Mouse (Mus musculus): ENCODE results near the gene Slc48a1. TPM values are rescaled to one million over a fixed set of nuclear protein-coding genes. Genes with fewer than 3 reads are reported as not detected.

Gene Slc48a1
- total RNA-seq, 1 experiment from 2014 or later, result 20.8 TPM

DNA sequence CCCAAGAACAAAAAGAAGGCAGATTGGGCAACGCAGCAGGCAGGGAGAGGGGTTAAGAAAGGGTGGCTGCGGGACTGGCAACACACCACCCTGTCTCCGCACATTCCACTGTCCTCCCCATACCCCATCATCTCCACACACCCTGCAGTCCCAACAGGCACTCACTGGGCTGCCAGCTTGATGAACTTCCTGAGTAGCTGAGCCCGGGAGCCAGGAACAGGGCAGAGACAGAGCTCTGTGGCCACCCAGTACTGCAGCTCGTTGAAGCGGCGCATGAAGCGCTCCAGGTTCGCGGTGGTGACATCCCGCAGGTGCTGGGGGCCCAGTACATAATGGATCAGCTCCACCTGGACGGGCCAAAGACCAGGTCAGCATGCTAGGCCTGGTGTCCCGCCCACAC lies 28.5 kb upstream of the Slc48a1 start:
- ATAC-seq (ENCODE audit: extremely low read depth, insufficient number of reproducible peaks, low FRiP score, poor library complexity, severe bottlenecking), result no peak

DNA sequence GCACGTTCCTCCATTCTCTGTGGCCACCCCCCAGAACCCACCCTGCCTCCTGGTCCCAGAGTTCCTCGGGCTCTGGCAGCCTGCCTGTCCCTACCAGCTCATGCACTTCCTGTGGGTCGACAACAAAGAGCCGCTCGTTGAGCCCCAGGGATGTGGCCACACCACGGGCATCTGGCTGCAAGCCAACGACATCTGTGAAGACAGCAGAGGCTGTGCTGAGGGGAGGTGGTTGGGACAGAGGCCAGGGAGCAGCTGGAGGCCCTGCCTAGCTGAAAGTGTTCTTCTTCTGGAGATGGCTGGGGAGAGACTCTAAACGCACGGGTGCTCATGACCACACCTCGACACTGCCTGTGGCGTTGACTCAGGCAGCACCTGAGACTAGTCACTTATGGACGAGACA lies 27.6 kb upstream of the Slc48a1 start:
- ATAC-seq (ENCODE audit: extremely low read depth, insufficient number of reproducible peaks, low FRiP score, poor library complexity, severe bottlenecking), result peak; percentile 21

GRCm38 (mm10) chr15:97751676-97752075 lies 26.6 kb upstream of the Slc48a1 start:
- 0 out of 2 replicates have a peak, but pooled peaks have one; percentile 28 for ATAC-seq (ENCODE audit: extremely low read depth, insufficient number of reproducible peaks, low FRiP score, poor library complexity, severe bottlenecking)

DNA sequence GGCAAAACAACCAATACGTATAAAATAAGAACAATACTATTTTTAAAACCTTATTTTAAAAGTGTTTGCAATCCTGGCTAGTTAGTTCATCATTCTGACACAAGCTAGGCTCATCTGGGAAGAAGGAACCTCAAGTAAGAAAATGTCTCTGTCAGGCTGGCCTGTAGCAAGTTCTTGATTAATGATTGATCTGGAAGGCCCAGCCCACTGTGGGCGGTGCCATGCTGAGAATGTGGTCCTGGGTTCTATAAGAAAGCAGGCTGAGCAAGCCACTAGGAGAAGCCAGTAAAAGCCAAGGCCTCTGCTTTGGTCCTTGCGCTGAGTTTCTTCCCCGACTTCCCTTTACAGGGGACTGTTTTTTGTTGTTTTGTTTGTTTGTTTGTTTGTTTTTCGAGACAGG lies 25.8 kb upstream of the Slc48a1 start:
- ATAC-seq (ENCODE audit: extremely low read depth, insufficient number of reproducible peaks, low FRiP score, poor library complexity, severe bottlenecking), result no peak

- no peak for ATAC-seq (ENCODE audit: extremely low read depth, insufficient number of reproducible peaks, low FRiP score, poor library complexity, severe bottlenecking)
Measured at GRCm38 (mm10) chr15:97754476-97754875, 23.8 kb upstream of the Slc48a1 start.

DNA sequence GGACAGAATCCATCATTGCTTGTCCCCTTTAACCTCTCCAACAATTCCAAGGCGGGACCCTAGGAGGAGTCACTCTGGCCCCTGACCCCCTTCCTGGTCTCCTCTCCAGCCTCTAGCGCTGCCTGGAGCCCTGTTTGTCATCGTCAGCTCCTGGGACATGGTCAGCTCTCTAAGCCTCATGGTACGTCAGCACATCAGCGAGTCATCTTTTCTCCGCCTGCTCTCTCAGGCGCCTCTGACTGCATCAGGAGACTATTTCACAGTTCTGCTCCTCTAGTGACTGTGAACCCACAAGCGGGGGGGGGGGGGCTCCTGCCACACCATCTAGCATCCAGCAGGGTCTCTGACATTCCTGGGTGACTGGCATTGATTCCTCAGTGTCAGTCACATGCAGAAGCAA lies 23.0 kb upstream of the Slc48a1 start:
- no peak for ATAC-seq (ENCODE audit: extremely low read depth, insufficient number of reproducible peaks, low FRiP score, poor library complexity, severe bottlenecking)

GRCm38 (mm10) chr15:97760006-97760405 lies 18.3 kb upstream of the Slc48a1 start:
- no peak for ATAC-seq (ENCODE audit: extremely low read depth, insufficient number of reproducible peaks, low FRiP score, poor library complexity, severe bottlenecking)

GRCm38 (mm10) chr15:97760952-97761351 lies 17.4 kb upstream of the Slc48a1 start:
- no peak for ATAC-seq (ENCODE audit: extremely low read depth, insufficient number of reproducible peaks, low FRiP score, poor library complexity, severe bottlenecking)

DNA sequence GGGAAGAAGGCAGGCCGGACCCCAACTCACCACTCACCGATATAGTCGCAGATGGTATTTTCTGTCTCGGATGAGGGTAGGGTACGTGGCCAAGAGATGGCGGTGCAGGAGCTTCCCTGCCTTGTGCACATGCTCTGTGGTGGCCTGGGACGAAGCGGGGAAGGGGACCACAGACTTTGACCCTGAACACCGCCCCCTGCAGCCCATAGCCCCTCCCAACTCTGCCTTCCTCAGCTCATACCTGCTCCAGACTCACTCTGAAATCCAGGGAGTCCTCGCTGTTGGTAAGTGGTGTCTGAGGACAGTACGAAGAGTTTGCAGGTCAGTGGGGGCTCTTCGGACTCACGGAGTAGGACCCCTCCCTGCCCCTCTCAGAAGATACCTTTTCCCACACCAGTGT lies 16.9 kb upstream of the Slc48a1 start:
- ATAC-seq (ENCODE audit: extremely low read depth, insufficient number of reproducible peaks, low FRiP score, poor library complexity, severe bottlenecking), result no peak

- no peak for ATAC-seq (ENCODE audit: extremely low read depth, insufficient number of reproducible peaks, low FRiP score, poor library complexity, severe bottlenecking)
Measured at GRCm38 (mm10) chr15:97762733-97763132, 15.6 kb upstream of the Slc48a1 start.

DNA sequence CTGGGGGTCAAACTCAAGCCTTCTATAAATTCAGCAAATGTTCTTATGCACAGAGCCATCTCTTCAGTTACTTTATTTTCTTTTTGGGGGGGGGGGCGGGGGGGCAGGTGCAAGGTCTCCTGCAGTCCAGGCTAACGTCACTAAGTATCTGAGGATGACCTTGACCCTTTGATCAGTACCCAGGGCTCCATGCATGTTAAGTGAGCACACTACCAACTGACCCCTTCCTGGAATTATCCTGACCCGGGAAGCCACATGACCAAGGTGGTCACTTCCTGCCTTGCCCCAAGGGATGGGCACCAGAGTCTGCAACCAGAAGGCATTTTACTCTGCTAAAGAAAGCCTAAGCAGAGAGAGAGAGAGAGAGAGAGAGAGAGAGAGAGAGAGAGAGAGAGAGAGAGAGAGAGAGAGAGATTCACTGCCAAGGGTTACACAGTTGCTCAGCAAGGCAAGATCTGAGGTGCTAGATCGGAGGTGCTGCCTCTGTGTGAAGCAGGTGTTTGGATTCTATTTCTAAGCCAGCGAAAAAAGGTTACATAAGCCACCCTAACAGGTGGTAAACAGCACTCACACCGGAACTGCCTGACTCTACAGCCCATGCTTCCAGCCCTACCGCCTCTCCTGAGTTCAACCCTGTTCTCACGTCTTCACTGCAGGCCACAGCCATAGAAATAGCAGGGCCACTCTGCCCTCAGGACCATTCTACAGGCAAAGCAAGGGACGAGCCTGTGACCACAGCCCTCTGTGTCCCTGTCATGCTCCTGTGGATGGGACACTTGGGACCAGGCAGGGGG lies 14.9 kb upstream of the Slc48a1 start:
- no peak for ATAC-seq (ENCODE audit: extremely low read depth, insufficient number of reproducible peaks, low FRiP score, poor library complexity, severe bottlenecking)

DNA sequence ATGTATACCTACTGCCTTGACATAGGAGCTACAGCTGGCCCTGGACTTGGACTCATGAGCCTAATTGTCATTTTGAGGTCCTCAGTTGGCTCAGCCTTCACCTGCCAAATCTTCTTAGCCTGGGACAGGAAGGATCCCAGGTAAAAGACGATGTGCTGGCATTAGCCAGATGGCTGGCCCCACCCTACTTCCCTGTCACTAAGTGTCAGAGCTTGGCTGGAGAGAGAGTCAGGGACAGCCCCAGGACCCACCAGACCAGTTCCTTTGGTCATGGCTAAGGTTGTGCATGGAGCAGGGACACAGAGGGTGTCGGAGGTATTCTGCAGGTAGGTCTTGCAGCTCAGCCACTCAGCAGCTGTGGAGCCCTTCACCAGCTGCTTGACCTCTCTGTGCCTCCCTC lies 13.8 kb upstream of the Slc48a1 start:
- no peak for ATAC-seq (ENCODE audit: extremely low read depth, insufficient number of reproducible peaks, low FRiP score, poor library complexity, severe bottlenecking)

DNA sequence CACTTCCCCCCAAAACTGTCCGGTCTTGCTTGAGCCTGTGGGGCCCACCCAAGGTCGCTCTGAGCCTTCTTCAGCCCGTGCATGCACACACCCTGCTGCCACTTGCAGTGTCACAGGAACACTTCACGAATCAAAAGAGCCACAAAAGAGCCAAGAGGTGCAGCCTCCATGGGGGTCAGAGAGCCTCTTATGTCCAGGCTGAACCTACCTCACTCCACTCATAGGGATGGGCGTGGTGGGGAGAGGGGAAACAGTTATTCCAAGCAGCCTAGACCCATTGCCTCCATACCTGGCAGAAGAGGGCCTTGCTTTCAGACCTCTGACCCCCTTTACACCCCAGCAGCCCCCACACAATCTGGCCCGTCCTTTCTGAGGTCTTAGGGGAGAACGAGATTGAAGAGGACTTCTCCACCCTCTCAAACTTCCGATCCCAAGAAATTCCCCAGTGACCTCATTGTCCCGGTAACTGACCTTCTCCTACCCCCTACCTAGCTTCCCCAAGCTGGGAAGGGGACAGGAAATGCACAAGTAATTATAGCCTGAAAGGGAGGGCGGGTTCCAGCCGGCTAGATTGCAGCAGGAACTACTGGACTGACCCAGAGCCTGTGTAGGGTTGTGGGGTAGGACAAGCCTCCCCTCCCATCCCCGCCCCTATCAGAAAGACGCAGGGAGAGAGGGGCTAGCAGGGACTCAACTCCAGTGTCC lies 13.1 kb upstream of the Slc48a1 start:
- ATAC-seq (ENCODE audit: extremely low read depth, insufficient number of reproducible peaks, low FRiP score, poor library complexity, severe bottlenecking), result no peak

- no peak for ATAC-seq (ENCODE audit: extremely low read depth, insufficient number of reproducible peaks, low FRiP score, poor library complexity, severe bottlenecking)
Measured at GRCm38 (mm10) chr15:97766194-97766593, 12.1 kb upstream of the Slc48a1 start.

DNA sequence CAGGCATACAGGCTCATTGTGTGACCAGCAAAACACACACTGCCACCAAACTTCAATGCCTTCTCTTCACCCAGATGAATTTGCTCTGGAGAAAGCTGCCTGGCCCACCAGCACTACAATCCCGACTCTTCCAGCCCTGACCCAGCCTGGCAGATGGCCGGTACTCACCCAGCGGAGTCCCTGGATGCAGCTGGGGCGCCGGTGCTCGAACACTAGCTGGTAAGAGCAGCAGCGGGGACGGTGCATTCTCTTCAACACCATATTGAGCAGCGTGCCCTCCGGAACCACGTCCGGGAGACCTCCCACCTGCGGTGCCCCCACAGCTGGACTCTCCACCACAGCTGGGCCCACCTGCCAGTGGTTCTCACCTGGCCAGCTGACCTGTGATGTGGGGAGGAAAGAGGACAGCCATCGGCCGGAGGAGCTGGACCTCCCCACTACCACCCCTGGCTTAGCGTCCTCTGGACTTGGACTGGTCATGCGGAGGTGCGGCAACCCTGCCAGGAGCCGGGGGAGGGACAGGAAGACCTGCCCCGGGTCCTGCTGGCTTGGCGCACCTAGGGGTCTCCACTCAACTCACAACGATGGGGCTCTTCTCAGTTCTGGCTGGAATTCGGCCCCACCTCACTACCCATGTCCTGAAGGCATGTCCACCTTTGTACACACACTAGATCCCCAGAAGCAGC lies 11.6 kb upstream of the Slc48a1 start:
- ATAC-seq (ENCODE audit: extremely low read depth, insufficient number of reproducible peaks, low FRiP score, poor library complexity, severe bottlenecking), result no peak

- peak; percentile 85 for ATAC-seq (ENCODE audit: extremely low read depth, insufficient number of reproducible peaks, low FRiP score, poor library complexity, severe bottlenecking)
Measured at GRCm38 (mm10) chr15:97767280-97768186, 10.8 kb upstream of the Slc48a1 start, which contains the start of gene Rapgef3. Gene Rapgef3 (minus strand): TSS chr15:97767972.

DNA sequence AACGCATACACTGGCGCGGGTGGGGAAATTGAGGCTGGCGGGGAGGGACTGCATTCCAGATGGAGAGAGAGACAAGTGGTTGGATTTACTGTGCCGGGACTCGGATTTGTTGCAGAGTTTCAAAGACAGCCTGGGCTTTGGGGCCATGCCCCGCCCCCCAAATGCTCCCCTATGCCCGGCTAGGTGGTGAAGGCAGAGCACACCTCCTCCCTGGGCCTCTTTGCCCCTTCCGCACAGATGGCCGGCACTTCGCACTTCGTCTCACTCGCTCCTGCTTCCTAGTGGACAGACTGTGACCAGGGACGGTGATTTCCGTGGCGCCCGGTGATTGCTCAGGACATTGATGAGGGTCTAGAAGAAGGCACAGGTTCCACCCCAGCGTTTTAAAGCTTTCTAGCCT lies 10.1 kb upstream of the Slc48a1 start:
- ATAC-seq (ENCODE audit: extremely low read depth, insufficient number of reproducible peaks, low FRiP score, poor library complexity, severe bottlenecking), result 0 out of 2 replicates have a peak, but pooled peaks have one; percentile 13

- ATAC-seq (ENCODE audit: extremely low read depth, insufficient number of reproducible peaks, low FRiP score, poor library complexity, severe bottlenecking), result no peak
Measured at GRCm38 (mm10) chr15:97770280-97770679, 8.0 kb upstream of the Slc48a1 start.

DNA sequence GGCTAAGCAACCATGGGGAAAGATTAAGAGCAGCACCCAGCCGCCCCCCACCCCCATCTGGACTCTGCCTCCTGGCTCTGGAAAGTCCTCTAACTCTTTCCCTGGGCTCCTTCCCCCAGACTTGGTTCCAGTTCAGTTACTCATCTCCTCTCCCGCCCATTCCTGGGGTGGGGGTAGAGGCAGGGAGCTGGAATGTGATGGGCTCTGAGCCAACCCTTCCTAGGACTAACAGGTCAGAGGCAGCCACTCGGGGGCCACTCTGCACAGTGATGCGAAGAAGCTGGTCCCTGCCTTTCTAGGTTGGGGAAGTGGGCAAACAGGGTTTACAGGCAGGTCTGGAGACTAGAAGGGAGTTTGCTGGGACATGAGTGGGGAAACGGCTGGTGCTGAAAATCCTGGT lies 5.2 kb upstream of the Slc48a1 start:
- no peak for ATAC-seq (ENCODE audit: extremely low read depth, insufficient number of reproducible peaks, low FRiP score, poor library complexity, severe bottlenecking)

Data from neutrophil, adult 5-6 weeks (primary cell).